Mouse (Mus musculus): ENCODE results near the gene Cacnb1. TPM values are rescaled to one million over a fixed set of nuclear protein-coding genes. Genes with fewer than 3 reads are reported as not detected.

Gene Cacnb1
- polyA plus RNA-seq, 1 experiment from 2014 or later, result 11.7 TPM

DNA sequence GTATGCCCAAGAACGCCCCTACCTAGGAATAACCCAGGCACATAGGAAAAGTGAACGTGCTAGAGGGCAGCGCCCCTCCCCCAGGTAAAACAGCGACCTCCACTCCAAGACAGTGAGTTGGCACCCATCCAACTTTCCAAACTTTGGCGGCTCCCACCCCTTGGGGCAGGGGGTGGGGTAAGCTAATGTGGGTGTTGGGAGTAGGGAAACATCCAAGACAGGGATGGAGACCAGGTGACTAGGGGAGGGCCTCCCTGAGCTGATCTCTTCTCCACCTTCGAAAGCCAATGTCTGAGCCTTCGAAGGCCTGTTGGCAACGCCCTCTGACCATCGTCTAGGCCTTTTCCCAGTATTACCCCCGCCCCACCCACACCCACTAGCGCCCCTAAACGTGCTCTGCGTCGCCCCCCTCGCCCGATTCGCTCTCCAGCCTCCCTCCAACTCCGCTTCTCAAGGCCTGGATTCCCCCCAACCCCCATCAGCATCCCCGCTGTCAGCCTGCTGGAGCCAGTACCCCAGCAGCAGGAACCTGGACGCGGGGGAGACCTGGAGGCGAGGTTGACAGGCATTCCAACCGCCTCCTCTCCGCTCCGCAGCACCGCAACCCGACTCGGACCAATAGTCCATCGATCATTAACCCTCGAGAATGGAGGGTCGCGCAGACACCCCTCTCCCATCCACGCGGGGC lies 1.1 kb downstream of the Cacnb1 start:
- peak overlapping the region; percentile 95 for H3K27ac ChIP-seq (ENCODE audit: low read depth, low read length)
- peak overlapping the region; percentile 71 for H3K4me2 ChIP-seq (replicated peaks; ENCODE audit: low read depth, low read length)
- peaks cover 41% of the 10 kb centered on the region for H3K4me1 ChIP-seq (ENCODE audit: control insufficient read depth, insufficient read depth, low read length)
- peak; percentile 33 for ATAC-seq (ENCODE audit: low FRiP score, low TSS enrichment)
- H3K36me3 ChIP-seq (ENCODE audit: control insufficient read depth, insufficient read depth, low read length), result peaks cover 8% of the 10 kb centered on the region
- WGBS, result 3% methylated on average over 33 of the region's 34 CpGs
- H3K4me3 ChIP-seq (ENCODE audit: low read length), result peak overlapping the region; percentile 69
- peak overlapping the region; percentile 81 for H3K9ac ChIP-seq (ENCODE audit: low read depth, low read length)
- no peaks in the 10 kb centered on the region for H3K27me3 ChIP-seq (ENCODE audit: control insufficient read depth, insufficient read depth, low read length)
- H3K9me3 ChIP-seq (ENCODE audit: control insufficient read depth, low read length), result no peaks in the 10 kb centered on the region

GRCm38 (mm10) chr11:98021118-98021517 lies 1.7 kb downstream of the Cacnb1 start:
- peak overlapping the region; percentile 69 for H3K4me3 ChIP-seq (ENCODE audit: low read length)
- H3K27ac ChIP-seq (ENCODE audit: low read depth, low read length), result no peak overlapping the region; the same call in 1 of the 2 replicates
- H3K27me3 ChIP-seq (ENCODE audit: control insufficient read depth, insufficient read depth, low read length), result no peaks in the 10 kb centered on the region
- H3K4me2 ChIP-seq (replicated peaks; ENCODE audit: low read depth, low read length), result peak overlapping the region; percentile 71
- H3K9me3 ChIP-seq (ENCODE audit: control insufficient read depth, low read length), result no peaks in the 10 kb centered on the region
- no peak for ATAC-seq (ENCODE audit: low FRiP score, low TSS enrichment)
- WGBS, result 43% methylated on average over 2 of the region's 2 CpGs
- H3K36me3 ChIP-seq (ENCODE audit: control insufficient read depth, insufficient read depth, low read length), result peaks cover 13% of the 10 kb centered on the region
- H3K4me1 ChIP-seq (ENCODE audit: control insufficient read depth, insufficient read depth, low read length), result peaks cover 41% of the 10 kb centered on the region
- peak overlapping the region; percentile 81; the same call in 1 of the 2 replicates for H3K9ac ChIP-seq (ENCODE audit: low read depth, low read length)

GRCm38 (mm10) chr11:98020710-98021109 lies 2.1 kb downstream of the Cacnb1 start:
- no peaks in the 10 kb centered on the region for H3K9me3 ChIP-seq (ENCODE audit: control insufficient read depth, low read length)
- no peak for ATAC-seq (ENCODE audit: low FRiP score, low TSS enrichment)
- 0 out of 2 replicates have a peak overlapping the region, but pooled peaks have one; percentile 11 for H3K27ac ChIP-seq (ENCODE audit: low read depth, low read length)
- peak overlapping the region; percentile 15; the same call in 1 of the 2 replicates for H3K4me2 ChIP-seq (replicated peaks; ENCODE audit: low read depth, low read length)
- H3K36me3 ChIP-seq (ENCODE audit: control insufficient read depth, insufficient read depth, low read length), result peaks cover 16% of the 10 kb centered on the region
- 53% methylated on average over 1 of the region's 1 CpGs for WGBS
- peak overlapping the region; percentile 23; the same call in 1 of the 2 replicates for H3K9ac ChIP-seq (ENCODE audit: low read depth, low read length)
- peaks cover 37% of the 10 kb centered on the region for H3K4me1 ChIP-seq (ENCODE audit: control insufficient read depth, insufficient read depth, low read length)
- peak overlapping the region; percentile 69; the same call in 1 of the 2 replicates for H3K4me3 ChIP-seq (ENCODE audit: low read length)
- no peaks in the 10 kb centered on the region for H3K27me3 ChIP-seq (ENCODE audit: control insufficient read depth, insufficient read depth, low read length)

- no peak for ATAC-seq (ENCODE audit: low FRiP score, low TSS enrichment)
- Histone ChIP-seq H3K4me2 (replicated peaks; ENCODE audit: low read depth, low read length) (peak overlapping the region; percentile 15; the same call in 1 of the 2 replicates), H3K36me3 (ENCODE audit: control insufficient read depth, insufficient read depth, low read length) (peaks cover 21% of the 10 kb centered on the region), H3K9me3 (ENCODE audit: control insufficient read depth, low read length) (no peaks in the 10 kb centered on the region), H3K9ac (ENCODE audit: low read depth, low read length) (peak overlapping the region; percentile 23), H3K27me3 (ENCODE audit: control insufficient read depth, insufficient read depth, low read length) (no peaks in the 10 kb centered on the region), H3K27ac (ENCODE audit: low read depth, low read length) (peak overlapping the region; percentile 11; the same call in 1 of the 2 replicates), H3K4me3 (ENCODE audit: low read length) (peak overlapping the region; percentile 3), H3K4me1 (ENCODE audit: control insufficient read depth, insufficient read depth, low read length) (peaks cover 35% of the 10 kb centered on the region)
- 19% methylated on average over 8 of the region's 8 CpGs for WGBS
These were observed 2.8 kb downstream of the Cacnb1 start for GRCm38 (mm10) chr11:98019883-98020610.

- ATAC-seq (ENCODE audit: low FRiP score, low TSS enrichment), result no peak
- H3K4me2 ChIP-seq (replicated peaks; ENCODE audit: low read depth, low read length), result 0 out of 2 replicates have a peak overlapping the region, but pooled peaks have one; percentile 8
- no peak overlapping the region for H3K4me3 ChIP-seq (ENCODE audit: low read length)
- H3K4me1 ChIP-seq (ENCODE audit: control insufficient read depth, insufficient read depth, low read length), result peaks cover 35% of the 10 kb centered on the region
- peaks cover 26% of the 10 kb centered on the region for H3K36me3 ChIP-seq (ENCODE audit: control insufficient read depth, insufficient read depth, low read length)
- H3K27ac ChIP-seq (ENCODE audit: low read depth, low read length), result no peak overlapping the region
- no peaks in the 10 kb centered on the region for H3K27me3 ChIP-seq (ENCODE audit: control insufficient read depth, insufficient read depth, low read length)
- H3K9ac ChIP-seq (ENCODE audit: low read depth, low read length), result no peak overlapping the region
- no peaks in the 10 kb centered on the region for H3K9me3 ChIP-seq (ENCODE audit: control insufficient read depth, low read length)
- 33% methylated on average over 10 of the region's 10 CpGs for WGBS
These were observed 3.8 kb downstream of the Cacnb1 start for GRCm38 (mm10) chr11:98018858-98019641.

DNA sequence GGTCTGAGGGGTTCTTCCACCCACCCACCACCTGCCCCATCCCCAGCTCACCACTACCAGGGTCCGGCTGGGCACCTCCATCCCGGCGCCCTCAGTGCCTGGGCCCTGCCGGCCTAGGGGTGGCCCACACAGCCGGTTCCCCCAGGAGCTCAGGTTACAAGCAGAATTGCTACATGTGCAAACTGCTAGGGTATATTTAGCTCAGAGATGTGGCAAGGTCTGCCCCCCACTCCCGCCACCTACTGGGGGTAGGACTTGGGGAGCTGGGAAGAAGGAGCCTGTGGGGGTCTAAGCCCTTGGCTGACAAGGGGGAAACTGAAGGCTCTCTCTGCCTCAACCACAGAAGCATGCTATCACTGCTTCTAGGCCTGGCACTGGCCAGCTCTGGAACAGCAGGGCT lies 4.6 kb downstream of the Cacnb1 start:
- Histone ChIP-seq H3K4me1 (ENCODE audit: control insufficient read depth, insufficient read depth, low read length) (peaks cover 33% of the 10 kb centered on the region), H3K4me3 (ENCODE audit: low read length) (no peak overlapping the region), H3K9ac (ENCODE audit: low read depth, low read length) (no peak overlapping the region), H3K27me3 (ENCODE audit: control insufficient read depth, insufficient read depth, low read length) (no peaks in the 10 kb centered on the region), H3K36me3 (ENCODE audit: control insufficient read depth, insufficient read depth, low read length) (peaks cover 26% of the 10 kb centered on the region), H3K9me3 (ENCODE audit: control insufficient read depth, low read length) (no peaks in the 10 kb centered on the region), H3K4me2 (replicated peaks; ENCODE audit: low read depth, low read length) (no peak overlapping the region), H3K27ac (ENCODE audit: low read depth, low read length) (no peak overlapping the region)
- WGBS, result 59% methylated on average over 6 of the region's 6 CpGs
- ATAC-seq (ENCODE audit: low FRiP score, low TSS enrichment), result no peak

DNA sequence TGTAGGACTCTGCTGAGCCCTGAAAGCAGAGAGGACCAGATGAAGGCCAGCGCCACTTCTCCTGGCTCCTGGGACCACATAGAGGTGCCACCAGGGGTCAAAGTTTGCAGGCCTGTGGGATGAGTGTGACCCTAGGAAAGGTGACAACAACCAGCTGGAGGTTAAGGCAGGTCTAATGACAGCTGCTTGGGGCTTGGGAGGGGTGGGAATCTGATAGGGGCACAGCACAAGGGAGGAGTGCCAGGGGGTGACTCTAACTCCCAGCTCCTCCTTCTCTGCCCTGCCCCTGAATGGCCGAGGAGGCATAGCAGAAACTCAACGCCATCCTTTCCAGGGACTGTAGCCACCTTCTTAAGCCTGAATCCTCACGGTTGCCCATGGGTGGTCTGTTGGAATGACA lies 6.0 kb downstream of the Cacnb1 start:
- ATAC-seq (ENCODE audit: low FRiP score, low TSS enrichment), result no peak

GRCm38 (mm10) chr11:98016177-98016576 lies 6.7 kb downstream of the Cacnb1 start:
- Histone ChIP-seq H3K27ac (ENCODE audit: low read depth, low read length) (no peak overlapping the region), H3K27me3 (ENCODE audit: control insufficient read depth, insufficient read depth, low read length) (no peaks in the 10 kb centered on the region), H3K9me3 (ENCODE audit: control insufficient read depth, low read length) (no peaks in the 10 kb centered on the region), H3K4me2 (replicated peaks; ENCODE audit: low read depth, low read length) (no peak overlapping the region), H3K4me1 (ENCODE audit: control insufficient read depth, insufficient read depth, low read length) (peaks cover 24% of the 10 kb centered on the region), H3K9ac (ENCODE audit: low read depth, low read length) (no peak overlapping the region), H3K36me3 (ENCODE audit: control insufficient read depth, insufficient read depth, low read length) (peaks cover 40% of the 10 kb centered on the region), H3K4me3 (ENCODE audit: low read length) (no peak overlapping the region)
- no peak for ATAC-seq (ENCODE audit: low FRiP score, low TSS enrichment)
- 92% methylated on average over 5 of the region's 5 CpGs for WGBS

More for the DNA sequence above, 6.0 kb downstream of the Cacnb1 start:
- H3K27me3 ChIP-seq (ENCODE audit: control insufficient read depth, insufficient read depth, low read length), result no peaks in the 10 kb centered on the region
- H3K27ac ChIP-seq (ENCODE audit: low read depth, low read length), result no peak overlapping the region
- H3K9ac ChIP-seq (ENCODE audit: low read depth, low read length), result no peak overlapping the region
- no peak overlapping the region for H3K4me2 ChIP-seq (replicated peaks; ENCODE audit: low read depth, low read length)
- peaks cover 29% of the 10 kb centered on the region for H3K4me1 ChIP-seq (ENCODE audit: control insufficient read depth, insufficient read depth, low read length)
- no peak overlapping the region for H3K4me3 ChIP-seq (ENCODE audit: low read length)
- peaks cover 35% of the 10 kb centered on the region for H3K36me3 ChIP-seq (ENCODE audit: control insufficient read depth, insufficient read depth, low read length)
- 41% methylated on average over 4 of the region's 4 CpGs for WGBS
- no peaks in the 10 kb centered on the region for H3K9me3 ChIP-seq (ENCODE audit: control insufficient read depth, low read length)

All from kidney, embryonic 14.5 days (tissue).